Mouse (Mus musculus): ENCODE data around the gene Ndufb2.

GRCm38 (mm10) chr6:39611296-39611695 lies 18.9 kb downstream of the Ndufb2 start:
- TF ChIP-seq USF1 (IDR thresholded peaks at IDR 0.05; ENCODE audit: low read depth, low read length) (no peak), GABPA (IDR thresholded peaks at IDR 0.05; ENCODE audit: low read depth, low read length) (no peak), CTCF (IDR thresholded peaks at IDR 0.05 in 2 of 3, conservative IDR thresholded peaks at IDR 0.05 in 1 of 3; ENCODE audit: control insufficient read depth in 1 of 3, insufficient read depth in 1 of 3, low read depth in 2 of 3, low read length in 3 of 3, poor library complexity in 1 of 3, severe bottlenecking in 1 of 3) (no peak), ZNF384 (IDR thresholded peaks at IDR 0.05; ENCODE audit: low read depth, low read length) (no peak), NELFE (IDR thresholded peaks at IDR 0.05; ENCODE audit: low read depth, low read length) (no peak), ELF1 (IDR thresholded peaks at IDR 0.05; ENCODE audit: low read depth, low read length) (no peak)
